Mouse (Mus musculus) forebrain, embryonic 13.5 days (tissue): ENCODE data around the gene Doc2b. TPM values are rescaled to one million over a fixed set of nuclear protein-coding genes. Genes with fewer than 3 reads are reported as not detected.
"Not testable (repeated sequence)": the region's sequence is repeated elsewhere in the genome, so short reads cannot be mapped to it uniquely, and the experiment has no call there.

Experiments used
- ATAC-seq: fragments of 200-750 bp; cut with Nextera tagmentation; 2 replicates; pipeline ENCODE4 v1.8.0; 2017
- H3K27ac ChIP-seq: fragments of 300-500 bp; sonication (generic); 2 replicates; pipeline ENCODE4 v1.5.1; 2015; ENCODE audit warnings: inconsistent platforms, mild to moderate bottlenecking, moderate library complexity
- H3K27me3 ChIP-seq: fragments of 300-500 bp; sonication (generic); 2 replicates; pipeline ENCODE4 v1.6.1; 2015; ENCODE audit warnings: mild to moderate bottlenecking, inconsistent platforms
- H3K36me3 ChIP-seq: fragments of 300-500 bp; sonication (generic); 2 replicates; pipeline ENCODE4 v1.6.1; 2015; ENCODE audit warnings: mild to moderate bottlenecking, inconsistent platforms; ENCODE audit not compliant: poor library complexity, severe bottlenecking
- H3K4me1 ChIP-seq: fragments of 300-500 bp; sonication (generic); 2 replicates; pipeline ENCODE4 v1.6.1; 2015; ENCODE audit warnings: inconsistent platforms
- H3K4me2 ChIP-seq: fragments of 300-500 bp; sonication (generic); 2 replicates; pipeline ENCODE4 v1.6.1; 2015; ENCODE audit warnings: inconsistent platforms, mild to moderate bottlenecking, moderate library complexity
- H3K4me3 ChIP-seq: fragments of 300-500 bp; sonication (generic); 2 replicates; pipeline ENCODE4 v1.5.1; 2015; ENCODE audit warnings: mild to moderate bottlenecking, inconsistent platforms
- H3K9ac ChIP-seq: fragments of 300-500 bp; sonication (generic); 2 replicates; pipeline ENCODE4 v1.6.1; 2015; ENCODE audit warnings: mild to moderate bottlenecking, inconsistent platforms
- H3K9me3 ChIP-seq: fragments of 300-500 bp; sonication (generic); replicated peaks from 2 replicates; pipeline ENCODE4 v1.6.1; 2016; ENCODE audit warnings: inconsistent platforms
- WGBS: fragments of 180-500 bp; shearing (Covaris S2); methylation state at CpG from one replicate; pipeline ENCODE4 v1.1.7; 2015; 5-methylcytosine and 5-hydroxymethylcytosine counted together
- polyA plus RNA-seq: library from polyadenylated mRNA; unstranded; fragments of >200 nt; fragmentation: Nextera tagmentation; extraction: Ambion mirVana; gene quantifications from 2 replicates; pipeline ENCODE4 v1.2.1, GENCODE M21; 2015

Doc2b gene
- polyA plus RNA-seq, 1 experiment from 2014 or later, result 0.92 TPM

GRCm38 (mm10) chr11:75727659-75728058, 68.2 kb downstream of the Doc2b start:
- not testable (repeated sequence) for ATAC-seq, H3K4me1 ChIP-seq, H3K9ac ChIP-seq, H3K27me3 ChIP-seq, H3K36me3 ChIP-seq, H3K4me3 ChIP-seq, H3K27ac ChIP-seq, H3K9me3 ChIP-seq, H3K4me2 ChIP-seq
- 96% methylated on average over 6 of the region's 6 CpGs for WGBS

- ATAC-seq, result no peak
- no peak overlapping the region for H3K4me2 ChIP-seq
- 70% methylated on average over 2 of the region's 2 CpGs for WGBS
- H3K27me3 ChIP-seq, result no peaks in the 10 kb centered on the region
- no peaks in the 10 kb centered on the region for H3K9me3 ChIP-seq
- H3K9ac ChIP-seq, result no peak overlapping the region
- H3K36me3 ChIP-seq, result no peaks in the 10 kb centered on the region
- H3K4me1 ChIP-seq, result peaks cover 7% of the 10 kb centered on the region
- H3K4me3 ChIP-seq, result no peak overlapping the region
- H3K27ac ChIP-seq, result no peak overlapping the region
These were observed 68.7 kb downstream of the Doc2b start for GRCm38 (mm10) chr11:75727168-75727567.

GRCm38 (mm10) chr11:75722339-75722738, 73.5 kb downstream of the Doc2b start:
- H3K4me1 ChIP-seq, result no peaks in the 10 kb centered on the region
- H3K27ac ChIP-seq, result no peak overlapping the region
- H3K36me3 ChIP-seq, result no peaks in the 10 kb centered on the region
- no peak overlapping the region for H3K4me2 ChIP-seq
- no peak overlapping the region for H3K9ac ChIP-seq
- H3K27me3 ChIP-seq, result no peaks in the 10 kb centered on the region
- peaks cover 8% of the 10 kb centered on the region for H3K9me3 ChIP-seq
- H3K4me3 ChIP-seq, result no peak overlapping the region
- 56% methylated on average over 4 of the region's 4 CpGs for WGBS
- no peak for ATAC-seq

Other genes starting within 250 kb of the Doc2b start
- gene Pitpna, start 208.0 kb downstream of the Doc2b start, polyA plus RNA-seq, result 70.0 and 70.8 TPM in 2 replicates
- gene Inpp5k, start 165.1 kb downstream of the Doc2b start, polyA plus RNA-seq, result 32.7 and 33.8 TPM in 2 replicates
- 6.1 and 6.9 TPM in 2 replicates for gene Myo1c, start 145.5 kb downstream of the Doc2b start, polyA plus RNA-seq
- 124 and 133 TPM in 2 replicates for gene Crk, start 116.8 kb downstream of the Doc2b start, polyA plus RNA-seq
- 1,451 and 1,470 TPM in 2 replicates for gene Ywhae, start 63.2 kb downstream of the Doc2b start, polyA plus RNA-seq
- gene Rph3al, start 142.4 kb upstream of the Doc2b start, polyA plus RNA-seq, result 1.1 and 1.3 TPM in 2 replicates
- gene 1700016K19Rik, start 203.9 kb upstream of the Doc2b start, polyA plus RNA-seq, result 1.5 and 1.9 TPM in 2 replicates
- gene Rflnb, start 231.7 kb upstream of the Doc2b start, polyA plus RNA-seq, result 4.9 and 5.3 TPM in 2 replicates